Mouse (Mus musculus): ENCODE measurements around the gene Cdkn1a. TPM values are rescaled to one million over a fixed set of nuclear protein-coding genes. Genes with fewer than 3 reads are reported as not detected.
"Not testable (repeated sequence)": the region's sequence is repeated elsewhere in the genome, so short reads cannot be mapped to it uniquely, and the experiment has no call there.

Cdkn1a gene
- total RNA-seq (2021), result 100 to 1,000 TPM in 1 of 2 experiments, 10 to 100 TPM in 1; 32.6 to 103 TPM
- long read RNA-seq, experiment 1, transcript Cdkn1a-201 (3 exons, 1,913 nt), result major isoform, 39 of 52 reads
- long read RNA-seq, experiment 1, partial matches to known transcripts, result 1 of 52 reads
- long read RNA-seq, experiment 1, other reads (novel, unspliced or antisense), result 12 of 52 reads
- long read RNA-seq, experiment 2, transcript Cdkn1a-201 (3 exons, 1,913 nt), result major isoform, 11 of 16 reads
- long read RNA-seq, experiment 2, partial matches to known transcripts, result 0 of 16 reads
- long read RNA-seq, experiment 2, other reads (novel, unspliced or antisense), result 5 of 16 reads

DNA sequence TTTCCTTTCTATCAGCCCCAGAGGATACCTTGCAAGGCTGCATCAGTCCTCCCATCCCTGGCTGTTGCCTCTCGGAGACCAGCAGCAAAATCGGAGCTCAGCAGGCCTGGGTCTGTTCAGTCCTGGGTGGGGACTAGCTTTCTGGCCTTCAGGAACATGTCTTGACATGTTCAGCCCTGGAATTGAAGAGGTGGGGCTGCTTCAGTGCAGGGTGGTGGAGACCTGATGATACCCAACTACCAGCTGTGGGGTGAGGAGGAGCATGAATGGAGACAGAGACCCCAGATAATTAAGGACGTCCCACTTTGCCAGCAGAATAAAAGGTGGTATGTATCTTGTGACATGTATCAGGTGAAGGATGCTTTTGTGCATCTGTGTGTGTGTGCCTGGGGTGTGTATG lies at the start of gene Cdkn1a:
Gene Cdkn1a (plus strand): TSS at position 201 of the 400 bp plus-strand sequence.
- H3K27ac ChIP-seq, result no peak within 1 kb of the TSS
- intact Hi-C loops (cut with DNase I), result no loop called here
- no peak for DNase-seq
- H3K4me3 ChIP-seq, result no peak within 1 kb of the TSS
- no peak for TF ChIP-seq CTCF (IDR thresholded peaks at IDR 0.05)

GRCm38 (mm10) chr17:29041632-29042031 lies 49.1 kb upstream of the Cdkn1a start:
- H3K27ac ChIP-seq; intact Hi-C loops (cut with DNase I); DNase-seq; H3K4me3 ChIP-seq: not testable (repeated sequence)

GRCm38 (mm10) chr17:29042569-29042968 lies 48.2 kb upstream of the Cdkn1a start:
- H3K4me3 ChIP-seq, result no peak overlapping the region
- TF ChIP-seq CTCF (IDR thresholded peaks at IDR 0.05), result no peak
- no peak for DNase-seq
- no peak overlapping the region for H3K27ac ChIP-seq
- intact Hi-C loops (cut with DNase I), result no loop called here

GRCm38 (mm10) chr17:29043583-29043982 lies 47.2 kb upstream of the Cdkn1a start:
- DNase-seq, result no peak
- TF ChIP-seq CTCF (IDR thresholded peaks at IDR 0.05), result no peak
- intact Hi-C loops (cut with DNase I), result no loop called here
- H3K27ac ChIP-seq, result no peak overlapping the region
- no peak overlapping the region for H3K4me3 ChIP-seq

GRCm38 (mm10) chr17:29044146-29044924 lies 46.4 kb upstream of the Cdkn1a start:
- DNase-seq, result no peak
- Histone ChIP-seq H3K27ac (no peak overlapping the region; the same call in 1 of the 2 replicates), H3K4me3 (no peak overlapping the region)
- intact Hi-C loops (cut with DNase I), result no loop called here
- no peak for TF ChIP-seq CTCF (IDR thresholded peaks at IDR 0.05)

DNA sequence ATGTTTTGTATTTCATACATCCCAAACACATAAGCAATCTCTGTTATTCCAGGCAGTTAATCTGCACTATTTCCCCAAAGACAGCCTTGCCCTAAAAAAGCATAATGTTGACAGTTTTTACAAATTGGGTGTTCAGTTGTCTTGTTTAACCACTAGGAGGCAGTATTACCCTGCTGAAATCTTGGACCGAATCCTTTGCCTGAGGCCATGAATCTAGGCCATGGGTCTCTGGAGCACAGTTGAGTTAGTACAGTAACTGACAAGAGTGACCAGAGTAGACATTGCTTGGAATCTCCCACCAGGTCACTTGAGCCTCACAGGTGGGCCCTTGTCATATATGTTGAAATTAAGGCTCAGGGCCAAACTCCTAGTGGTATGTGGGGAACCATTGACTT lies 45.9 kb upstream of the Cdkn1a start:
- no peak for DNase-seq
- intact Hi-C loops (cut with DNase I), result no loop called here
- Histone ChIP-seq H3K4me3 (no peak overlapping the region), H3K27ac (no peak overlapping the region)
- peak; percentile 78 for TF ChIP-seq CTCF (IDR thresholded peaks at IDR 0.05)

GRCm38 (mm10) chr17:29045741-29046530 lies 44.8 kb upstream of the Cdkn1a start:
- no peak for DNase-seq
- TF ChIP-seq CTCF (IDR thresholded peaks at IDR 0.05), result no peak
- intact Hi-C loops (cut with DNase I), result no loop called here

GRCm38 (mm10) chr17:29046863-29047262 lies 43.9 kb upstream of the Cdkn1a start:
- DNase-seq, result no peak
- no peak overlapping the region for H3K27ac ChIP-seq
- no peak overlapping the region for H3K4me3 ChIP-seq
- TF ChIP-seq CTCF (IDR thresholded peaks at IDR 0.05), result no peak
- intact Hi-C loops (cut with DNase I), result no loop called here

More at GRCm38 (mm10) chr17:29045741-29046530, 44.8 kb upstream of the Cdkn1a start:
- no peak overlapping the region for H3K4me3 ChIP-seq
- H3K27ac ChIP-seq, result peak overlapping the region; percentile 43; the same call in 1 of the 2 replicates

DNA sequence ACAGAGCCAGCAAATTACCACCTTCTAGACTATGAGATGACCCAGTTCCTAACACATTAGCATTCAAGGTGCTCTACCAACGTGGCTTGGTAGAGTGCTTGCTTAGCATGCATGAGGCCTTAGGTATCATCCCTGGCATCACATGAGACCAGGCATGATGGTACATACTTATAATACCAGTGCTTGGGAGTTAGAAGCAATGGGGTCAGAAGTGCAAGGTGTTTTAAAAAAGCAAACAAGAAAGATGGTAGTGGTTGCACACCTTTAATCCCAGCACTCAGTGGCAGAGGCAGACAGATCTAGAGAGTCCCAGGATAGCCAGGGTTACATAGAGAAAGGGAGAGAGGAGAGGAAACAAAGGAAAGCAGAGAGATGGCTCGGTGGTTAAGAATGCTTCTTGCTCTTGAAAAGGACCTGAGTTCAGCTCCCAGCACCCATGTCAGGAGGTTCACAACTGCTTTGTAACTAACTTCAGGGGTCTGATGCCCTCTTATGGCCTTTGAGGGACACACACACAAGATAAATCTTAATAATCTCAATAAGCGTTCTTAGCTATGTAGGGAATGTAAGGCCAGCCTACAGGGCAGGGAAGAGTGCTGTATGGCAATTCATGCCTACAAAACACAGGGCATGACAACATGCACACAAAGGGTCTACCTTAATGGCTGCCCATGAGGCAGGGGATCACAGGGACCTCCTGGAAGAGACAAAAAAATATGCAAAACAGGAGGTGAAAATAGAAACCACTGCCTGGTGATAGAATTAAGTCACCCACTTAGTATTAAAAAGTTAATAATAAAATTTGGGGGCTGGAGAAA lies 42.9 kb upstream of the Cdkn1a start:
- peak; percentile 11; the same call in 1 of the 2 replicates for TF ChIP-seq CTCF (IDR thresholded peaks at IDR 0.05)
- intact Hi-C loops (cut with DNase I), result loop anchor here (2.0 kb wide), 2 partner anchors 123 to 199 kb away; no protein-coding TSS in a partner anchor
- Histone ChIP-seq H3K4me3 (no peak overlapping the region), H3K27ac (no peak overlapping the region)
- DNase-seq, result no peak

GRCm38 (mm10) chr17:29048748-29049507 lies 41.8 kb upstream of the Cdkn1a start:
- peak; percentile 85 for DNase-seq
- intact Hi-C loops (cut with DNase I), result loop anchor here (1.0 to 2.0 kb wide), 3 partner anchors 46 to 198 kb away; no protein-coding TSS in a partner anchor
- H3K4me3 ChIP-seq, result no peak overlapping the region
- peak; percentile 94 for TF ChIP-seq CTCF (IDR thresholded peaks at IDR 0.05)
- no peak overlapping the region for H3K27ac ChIP-seq

DNA sequence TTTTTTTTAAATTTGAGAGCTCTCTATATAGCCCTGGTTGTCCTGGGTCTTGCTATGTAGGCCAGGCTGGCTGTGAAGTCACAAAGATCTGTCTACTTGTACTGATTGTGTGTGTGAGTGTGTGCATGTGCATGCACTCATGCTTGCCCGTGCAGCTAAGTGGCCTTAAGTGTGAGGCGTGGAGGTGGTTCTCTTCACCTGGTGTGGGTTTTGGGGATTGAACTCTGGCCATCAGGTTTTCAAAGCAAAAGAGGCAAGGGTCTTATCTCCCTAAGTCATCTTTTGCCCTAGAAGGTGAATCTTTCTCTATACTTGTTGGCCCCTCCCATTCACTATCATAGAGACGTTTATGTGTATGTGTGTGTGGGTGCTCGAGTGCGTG lies 41.3 kb upstream of the Cdkn1a start:
- H3K27ac ChIP-seq, result no peak overlapping the region
- intact Hi-C loops (cut with DNase I), result loop anchor here (1.0 to 2.0 kb wide), 3 partner anchors 46 to 197 kb away; no protein-coding TSS in a partner anchor
- DNase-seq, result no peak
- H3K4me3 ChIP-seq, result no peak overlapping the region
- no peak for TF ChIP-seq CTCF (IDR thresholded peaks at IDR 0.05)
